Mouse (Mus musculus) hindbrain, embryonic 14.5 days (tissue): ENCODE results near the gene Eefsec. TPM values are rescaled to one million over a fixed set of nuclear protein-coding genes. Genes with fewer than 3 reads are reported as not detected.

Source experiments
- ATAC-seq: fragments of 200-750 bp; cut with Nextera tagmentation; 2 replicates; pipeline ENCODE4 v1.8.0; 2017; ENCODE audit warnings: moderate number of reproducible peaks, mild to moderate bottlenecking, moderate TSS enrichment, moderate library complexity; ENCODE audit not compliant: low FRiP score
- DNase-seq: peaks from one replicate; pipeline ENCODE4 v3.0.0-alpha.2; 2015; ENCODE audit warnings: low spot score
- H3K27ac ChIP-seq: fragments of 300-500 bp; sonication (generic); 2 replicates; pipeline ENCODE4 v1.5.1; 2014; ENCODE audit warnings: mild to moderate bottlenecking, moderate library complexity
- H3K27me3 ChIP-seq: fragments of 300-500 bp; sonication (generic); 2 replicates; pipeline ENCODE4 v1.6.1; 2014; ENCODE audit warnings: mild to moderate bottlenecking, low read length, mixed read lengths; ENCODE audit not compliant: control insufficient read depth, insufficient read depth
- H3K36me3 ChIP-seq: fragments of 300-500 bp; sonication (generic); replicated peaks from 2 replicates; pipeline ENCODE4 v1.6.1; 2014; ENCODE audit not compliant: control insufficient read depth, insufficient read depth
- H3K4me1 ChIP-seq: fragments of 300-500 bp; sonication (generic); replicated peaks from 2 replicates; pipeline ENCODE4 v1.6.1; 2014; ENCODE audit warnings: antibody characterized with exemption, low read length, mixed read lengths; ENCODE audit not compliant: control insufficient read depth, insufficient read depth
- H3K4me2 ChIP-seq: fragments of 300-500 bp; sonication (generic); replicated peaks from 2 replicates; pipeline ENCODE4 v1.6.1; 2014; ENCODE audit warnings: mild to moderate bottlenecking, moderate library complexity
- H3K4me3 ChIP-seq: fragments of 300-500 bp; sonication (generic); replicated peaks from 2 replicates; pipeline ENCODE4 v1.5.1; 2014; ENCODE audit warnings: mild to moderate bottlenecking, low read length
- H3K9ac ChIP-seq: fragments of 300-500 bp; sonication (generic); 2 replicates; pipeline ENCODE4 v1.6.1; 2014
- H3K9me3 ChIP-seq: fragments of 300-500 bp; sonication (generic); 2 replicates; pipeline ENCODE4 v1.6.1; 2016; ENCODE audit warnings: low read length; ENCODE audit not compliant: control insufficient read depth
- WGBS: fragments of 180-500 bp; shearing (Covaris S2); extraction: QIAGEN DNeasy Blood & Tissue Kit; methylation state at CpG from one replicate; pipeline ENCODE4 v1.1.7; 2014; 5-methylcytosine and 5-hydroxymethylcytosine counted together
- polyA plus RNA-seq: library from polyadenylated mRNA; unstranded; fragments of >200 nt; fragmentation: Nextera tagmentation; extraction: Ambion mirVana; gene quantifications from 2 replicates; pipeline ENCODE4 v1.2.1, GENCODE M21; 2014

Eefsec gene
- polyA plus RNA-seq, 1 experiment from 2014 or later: 28.9 TPM

DNA sequence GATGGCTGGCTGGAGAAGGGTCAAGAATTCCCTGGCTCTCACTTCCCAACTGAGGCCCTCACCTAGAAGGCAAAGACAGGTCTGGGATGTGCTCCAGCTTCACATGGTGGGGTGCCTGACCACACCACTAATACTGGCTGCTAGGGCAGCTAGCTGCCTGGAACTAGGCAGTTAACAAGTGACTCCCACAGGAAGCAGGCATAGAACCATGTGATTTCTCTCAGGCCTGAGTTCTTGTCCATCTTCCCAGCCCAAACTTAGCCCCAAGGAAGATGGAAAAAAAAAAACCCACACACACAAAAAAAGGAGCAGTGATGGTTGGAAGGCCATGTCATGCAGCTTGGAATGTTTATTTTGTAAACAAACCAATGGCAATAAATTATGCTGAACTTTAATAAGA lies 117.0 kb downstream of the Eefsec start:
- Histone ChIP-seq H3K4me2 (no peak overlapping the region), H3K27me3 (no peaks in the 10 kb centered on the region), H3K9ac (no peak overlapping the region), H3K27ac (no peak overlapping the region), H3K36me3 (no peaks in the 10 kb centered on the region), H3K4me1 (no peaks in the 10 kb centered on the region), H3K9me3 (0 out of 2 replicates have a peak, but pooled peaks cover 5% of the 10 kb centered on the region), H3K4me3 (no peak overlapping the region)
- no peak for DNase-seq
- no peak for ATAC-seq

- Histone ChIP-seq H3K27ac (no peak overlapping the region), H3K9ac (no peak overlapping the region), H3K4me2 (no peak overlapping the region), H3K9me3 (no peaks in the 10 kb centered on the region), H3K4me1 (no peaks in the 10 kb centered on the region), H3K27me3 (no peaks in the 10 kb centered on the region), H3K4me3 (no peak overlapping the region), H3K36me3 (no peaks in the 10 kb centered on the region)
- DNase-seq (no peak), ATAC-seq (no peak)
- 58% methylated on average over 7 of the region's 7 CpGs for WGBS
Observed at GRCm38 (mm10) chr6:88321879-88322278, 124.5 kb downstream of the Eefsec start.

- Histone ChIP-seq H3K4me1 (no peaks in the 10 kb centered on the region), H3K27me3 (no peaks in the 10 kb centered on the region), H3K4me3 (no peak overlapping the region), H3K9me3 (no peaks in the 10 kb centered on the region), H3K36me3 (no peaks in the 10 kb centered on the region), H3K9ac (no peak overlapping the region), H3K27ac (no peak overlapping the region), H3K4me2 (no peak overlapping the region)
- no peak for DNase-seq
- ATAC-seq: no peak
- 79% methylated on average over 5 of the region's 5 CpGs for WGBS
Observed at GRCm38 (mm10) chr6:88321253-88321652, 125.1 kb downstream of the Eefsec start.

DNA sequence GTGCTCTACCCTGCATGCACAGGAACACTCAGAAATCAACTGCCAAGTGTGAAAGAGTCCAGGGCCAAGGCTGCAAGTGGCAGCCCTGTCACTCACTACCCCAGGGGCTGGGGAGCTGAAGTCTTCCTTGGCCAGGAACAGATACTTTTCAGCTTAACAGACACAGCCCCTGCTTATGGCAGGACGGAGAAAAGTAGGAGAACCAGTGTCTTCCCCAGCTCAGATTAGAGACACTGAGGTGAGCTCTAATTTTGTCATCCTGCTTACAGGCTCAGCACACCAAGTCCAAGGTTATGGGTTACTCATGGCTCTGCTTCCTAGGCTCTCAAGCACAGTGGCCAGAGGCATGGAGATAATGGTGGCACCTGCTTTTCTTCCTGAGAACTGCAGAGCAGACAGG lies 126.6 kb downstream of the Eefsec start:
- ATAC-seq: no peak
- H3K27me3 ChIP-seq: no peaks in the 10 kb centered on the region
- H3K4me1 ChIP-seq: 0 out of 2 replicates have a peak, but pooled peaks cover 4% of the 10 kb centered on the region
- WGBS: 88% methylated on average over 1 of the region's 1 CpGs
- no peak overlapping the region for H3K4me2 ChIP-seq
- H3K36me3 ChIP-seq: no peaks in the 10 kb centered on the region
- H3K9ac ChIP-seq: no peak overlapping the region
- H3K9me3 ChIP-seq: no peaks in the 10 kb centered on the region
- no peak overlapping the region for H3K4me3 ChIP-seq
- no peak for DNase-seq
- no peak overlapping the region for H3K27ac ChIP-seq

- no peak overlapping the region for H3K9ac ChIP-seq
- H3K4me2 ChIP-seq: no peak overlapping the region
- no peaks in the 10 kb centered on the region for H3K9me3 ChIP-seq
- peaks cover 4% of the 10 kb centered on the region; the same call in 1 of the 2 replicates for H3K4me1 ChIP-seq
- DNase-seq: peak; percentile 50
- 38% methylated on average over 2 of the region's 2 CpGs for WGBS
- H3K27ac ChIP-seq: peak overlapping the region; percentile 58; the same call in 1 of the 2 replicates
- no peak overlapping the region for H3K4me3 ChIP-seq
- no peaks in the 10 kb centered on the region for H3K27me3 ChIP-seq
- peak; percentile 73; the same call in 1 of the 2 replicates for ATAC-seq
- H3K36me3 ChIP-seq: no peaks in the 10 kb centered on the region
Observed at GRCm38 (mm10) chr6:88315295-88315694, 131.0 kb downstream of the Eefsec start.

DNA sequence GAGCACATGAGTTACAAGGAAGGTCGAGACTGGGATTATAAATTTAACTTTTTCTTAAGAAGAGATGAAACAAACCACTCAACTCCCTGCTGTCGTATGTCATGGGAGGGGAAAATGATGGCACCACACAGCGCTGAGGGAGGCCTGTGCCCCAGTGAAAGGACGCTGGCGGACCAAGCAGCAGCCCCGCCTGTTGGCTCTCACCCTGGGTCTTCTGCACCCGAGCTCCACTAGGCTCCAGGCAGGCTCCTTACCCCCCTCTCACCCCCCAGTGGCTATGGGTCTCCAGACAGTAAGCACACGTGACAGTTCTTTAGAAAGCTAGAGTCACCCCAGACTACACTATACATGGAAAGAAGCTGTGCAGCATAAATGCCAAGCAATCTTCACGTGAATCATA lies 132.4 kb downstream of the Eefsec start:
- Histone ChIP-seq H3K9me3 (no peaks in the 10 kb centered on the region), H3K9ac (no peak overlapping the region), H3K4me1 (peaks cover 4% of the 10 kb centered on the region; the same call in 1 of the 2 replicates), H3K4me3 (no peak overlapping the region), H3K27me3 (no peaks in the 10 kb centered on the region), H3K4me2 (no peak overlapping the region), H3K36me3 (no peaks in the 10 kb centered on the region), H3K27ac (no peak overlapping the region)
- no peak for DNase-seq
- 70% methylated on average over 9 of the region's 9 CpGs for WGBS
- ATAC-seq: no peak

GRCm38 (mm10) chr6:88311593-88311992 lies 134.7 kb downstream of the Eefsec start:
- H3K4me2 ChIP-seq: no peak overlapping the region
- 62% methylated on average over 10 of the region's 10 CpGs for WGBS
- H3K9me3 ChIP-seq: no peaks in the 10 kb centered on the region
- no peaks in the 10 kb centered on the region for H3K27me3 ChIP-seq
- no peaks in the 10 kb centered on the region for H3K36me3 ChIP-seq
- peaks cover 4% of the 10 kb centered on the region; the same call in 1 of the 2 replicates for H3K4me1 ChIP-seq
- no peak for DNase-seq
- H3K4me3 ChIP-seq: no peak overlapping the region
- no peak overlapping the region for H3K9ac ChIP-seq
- no peak overlapping the region for H3K27ac ChIP-seq
- no peak for ATAC-seq

DNA sequence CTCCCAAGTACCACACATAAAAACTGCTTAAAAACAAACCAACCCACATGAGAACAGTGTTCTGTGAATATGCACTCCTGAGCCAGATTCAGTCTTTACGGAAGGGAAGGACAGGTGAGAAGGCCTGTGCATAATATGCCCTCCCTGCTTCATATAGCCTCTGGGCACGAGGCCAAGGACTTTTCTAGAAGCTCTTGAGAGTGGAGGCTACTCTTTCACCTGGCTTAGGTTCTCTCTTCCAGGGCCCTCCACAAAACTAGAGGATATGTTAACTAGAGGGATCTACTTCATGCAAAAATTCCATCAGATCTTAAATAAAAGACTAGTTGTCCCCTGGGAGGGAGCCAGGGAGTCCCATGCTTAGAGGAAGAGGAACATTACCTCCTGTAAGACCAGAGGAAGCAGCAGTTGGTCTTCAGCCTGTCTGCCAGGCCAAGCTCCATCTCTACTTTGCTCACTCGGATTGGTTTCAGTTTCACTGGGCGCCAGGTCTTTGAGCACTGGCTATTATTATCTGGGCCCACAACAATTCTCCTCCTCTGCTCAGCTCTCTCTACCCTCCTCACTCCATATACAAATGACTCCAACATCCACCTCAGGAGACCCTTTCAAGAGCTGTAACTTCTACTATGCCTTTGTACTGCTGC lies 140.1 kb downstream of the Eefsec start:
- no peak for DNase-seq
- H3K4me3 ChIP-seq: no peak overlapping the region
- no peaks in the 10 kb centered on the region for H3K36me3 ChIP-seq
- H3K9ac ChIP-seq: no peak overlapping the region
- no peak for ATAC-seq
- H3K27me3 ChIP-seq: no peaks in the 10 kb centered on the region
- H3K4me1 ChIP-seq: no peaks in the 10 kb centered on the region
- no peak overlapping the region for H3K4me2 ChIP-seq
- WGBS: 87% methylated on average over 4 of the region's 4 CpGs
- H3K27ac ChIP-seq: no peak overlapping the region
- H3K9me3 ChIP-seq: no peaks in the 10 kb centered on the region

- no peaks in the 10 kb centered on the region for H3K4me1 ChIP-seq
- no peak overlapping the region for H3K27ac ChIP-seq
- DNase-seq: no peak
- no peak overlapping the region for H3K9ac ChIP-seq
- WGBS: 71% methylated on average over 7 of the region's 7 CpGs
- ATAC-seq: no peak
- no peaks in the 10 kb centered on the region for H3K27me3 ChIP-seq
- H3K9me3 ChIP-seq: no peaks in the 10 kb centered on the region
- H3K36me3 ChIP-seq: 0 out of 2 replicates have a peak, but pooled peaks cover 5% of the 10 kb centered on the region
- H3K4me3 ChIP-seq: no peak overlapping the region
- no peak overlapping the region for H3K4me2 ChIP-seq
Observed at GRCm38 (mm10) chr6:88301234-88301633, 145.1 kb downstream of the Eefsec start.

- WGBS: 55% methylated on average over 2 of the region's 2 CpGs
- ATAC-seq: no peak
- no peaks in the 10 kb centered on the region for H3K9me3 ChIP-seq
- no peak overlapping the region for H3K4me2 ChIP-seq
- H3K27ac ChIP-seq: no peak overlapping the region
- no peak overlapping the region for H3K4me3 ChIP-seq
- 0 out of 2 replicates have a peak, but pooled peaks cover 5% of the 10 kb centered on the region for H3K36me3 ChIP-seq
- no peak for DNase-seq
- H3K9ac ChIP-seq: no peak overlapping the region
- no peaks in the 10 kb centered on the region for H3K4me1 ChIP-seq
- no peaks in the 10 kb centered on the region for H3K27me3 ChIP-seq
Observed at GRCm38 (mm10) chr6:88299491-88299890, 146.8 kb downstream of the Eefsec start.
